Mouse (Mus musculus): ENCODE measurements around the gene Plekha4. TPM values are rescaled to one million over a fixed set of nuclear protein-coding genes. Genes with fewer than 3 reads are reported as not detected.
"Not testable (repeated sequence)": the region's sequence is repeated elsewhere in the genome, so short reads cannot be mapped to it uniquely, and the experiment has no call there.

Plekha4 gene
- polyA plus RNA-seq, 1 experiment from 2014 or later = 1.4 TPM

DNA sequence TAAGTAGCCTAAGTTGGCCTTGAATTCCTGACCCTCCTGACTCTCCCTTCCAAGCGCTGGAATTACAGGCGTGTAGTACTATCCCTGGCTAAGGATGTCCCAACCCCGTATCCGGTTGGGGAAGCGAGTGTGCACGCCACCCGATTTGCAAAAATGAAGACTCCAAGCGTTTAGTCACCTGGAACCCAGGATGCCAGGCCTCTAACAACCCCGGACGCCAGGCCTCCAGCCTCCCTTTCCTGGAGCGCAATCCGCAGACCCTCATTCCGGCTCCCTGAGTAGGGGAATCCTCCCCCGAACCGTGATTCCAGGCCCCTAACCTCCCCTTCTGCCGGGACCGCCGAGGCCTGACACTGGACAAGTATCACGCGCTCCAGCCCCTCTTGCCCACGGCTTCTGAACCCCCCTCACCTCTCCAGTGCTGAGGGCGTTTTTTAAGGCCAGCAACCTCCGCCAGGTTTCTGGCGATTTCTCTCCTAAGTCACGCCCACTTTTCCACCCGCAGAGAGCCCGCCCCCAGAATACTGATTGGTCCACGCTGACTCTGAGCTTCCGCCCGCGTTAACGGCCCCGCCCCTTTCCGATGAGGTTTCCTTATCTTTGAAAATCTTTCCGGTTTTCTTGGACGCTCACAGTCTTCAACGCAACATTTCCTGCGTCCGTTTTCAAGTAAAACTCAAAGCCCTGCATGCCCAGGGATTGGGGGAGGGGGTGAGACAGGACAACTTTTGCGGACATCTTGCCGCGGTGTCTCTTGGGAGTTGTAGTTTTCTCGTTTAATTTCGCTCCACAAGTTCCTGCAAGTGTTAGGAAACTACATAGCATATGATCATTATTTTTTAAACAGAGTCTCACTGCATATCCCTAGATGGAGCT lies 16.0 kb upstream of the Plekha4 start, which contains the start of gene Nucb1:
Nucb1 (minus strand) TSS at position 495 of the 876 bp plus-strand sequence.
- Histone ChIP-seq H3K4me2 (peak within 1 kb of the TSS; percentile 99), H3K9me3 (no peaks in the 10 kb centered on the region), H3K27ac (peak within 1 kb of the TSS; percentile 92), H3K36me3 (peaks cover 29% of the 10 kb centered on the region), H3K27me3 (no peaks in the 10 kb centered on the region), H3K4me3 (replicated peaks) (peak within 1 kb of the TSS; percentile 72), H3K4me1 (replicated peaks) (peaks cover 17% of the 10 kb centered on the region), H3K9ac (replicated peaks) (peak within 1 kb of the TSS; percentile 84)
- under 1% methylated on average over 44 of the region's 44 CpGs for WGBS
- peak; percentile 88 for ATAC-seq (ENCODE audit: insufficient number of reproducible peaks, insufficient read depth, low FRiP score, low TSS enrichment, low read depth)

- no peak overlapping the region for H3K27ac ChIP-seq
- H3K36me3 ChIP-seq = no peaks in the 10 kb centered on the region
- H3K27me3 ChIP-seq = no peaks in the 10 kb centered on the region
- H3K9me3 ChIP-seq = no peaks in the 10 kb centered on the region
- H3K9ac ChIP-seq (replicated peaks) = no peak overlapping the region
- peaks cover 9% of the 10 kb centered on the region for H3K4me1 ChIP-seq (replicated peaks)
- 85% methylated on average over 7 of the region's 7 CpGs for WGBS
- no peak overlapping the region for H3K4me3 ChIP-seq (replicated peaks)
- no peak for ATAC-seq (ENCODE audit: insufficient number of reproducible peaks, insufficient read depth, low FRiP score, low TSS enrichment, low read depth)
- no peak overlapping the region for H3K4me2 ChIP-seq
Measured at GRCm38 (mm10) chr7:45514411-45514810, 11.7 kb upstream of the Plekha4 start.

DNA sequence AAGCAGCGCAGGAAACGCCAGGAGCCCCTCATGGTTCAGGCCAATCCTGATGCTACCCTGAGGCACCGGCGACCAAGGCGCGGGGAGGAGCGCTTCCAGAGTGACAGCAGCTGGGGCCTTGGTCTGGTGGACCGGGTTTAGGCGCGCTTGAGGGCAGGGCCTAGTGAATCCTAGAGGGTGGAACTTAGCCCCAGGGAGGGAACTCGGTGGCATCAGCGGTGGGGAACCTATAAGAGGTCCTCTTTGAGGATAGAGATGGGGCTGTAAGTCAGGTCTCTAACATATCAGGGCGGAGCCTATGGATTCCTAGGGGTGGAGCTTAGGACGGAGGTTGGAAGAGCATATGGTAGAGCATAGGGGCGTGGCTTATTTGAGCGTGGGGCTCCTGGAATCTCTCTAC lies 10.7 kb upstream of the Plekha4 start:
- 13% methylated on average over 16 of the region's 16 CpGs for WGBS
- H3K36me3 ChIP-seq = no peaks in the 10 kb centered on the region
- H3K9me3 ChIP-seq = no peaks in the 10 kb centered on the region
- no peak overlapping the region for H3K4me3 ChIP-seq (replicated peaks)
- H3K27ac ChIP-seq = peak overlapping the region; percentile 30; the same call in 1 of the 2 replicates
- H3K9ac ChIP-seq (replicated peaks) = no peak overlapping the region
- ATAC-seq (ENCODE audit: insufficient number of reproducible peaks, insufficient read depth, low FRiP score, low TSS enrichment, low read depth) = no peak
- H3K4me2 ChIP-seq = peak overlapping the region; percentile 6; the same call in 1 of the 2 replicates
- no peaks in the 10 kb centered on the region for H3K27me3 ChIP-seq
- H3K4me1 ChIP-seq (replicated peaks) = peaks cover 10% of the 10 kb centered on the region; the same call in 1 of the 2 replicates

GRCm38 (mm10) chr7:45516846-45517245 lies 9.3 kb upstream of the Plekha4 start:
- 79% methylated on average over 5 of the region's 5 CpGs for WGBS
- H3K27ac ChIP-seq; H3K36me3 ChIP-seq; H3K9me3 ChIP-seq; H3K4me2 ChIP-seq; ATAC-seq (ENCODE audit: insufficient number of reproducible peaks, insufficient read depth, low FRiP score, low TSS enrichment, low read depth); H3K27me3 ChIP-seq; H3K4me3 ChIP-seq (replicated peaks); H3K9ac ChIP-seq (replicated peaks): not testable (repeated sequence)
- peaks cover 10% of the 10 kb centered on the region; the same call in 1 of the 2 replicates for H3K4me1 ChIP-seq (replicated peaks)

DNA sequence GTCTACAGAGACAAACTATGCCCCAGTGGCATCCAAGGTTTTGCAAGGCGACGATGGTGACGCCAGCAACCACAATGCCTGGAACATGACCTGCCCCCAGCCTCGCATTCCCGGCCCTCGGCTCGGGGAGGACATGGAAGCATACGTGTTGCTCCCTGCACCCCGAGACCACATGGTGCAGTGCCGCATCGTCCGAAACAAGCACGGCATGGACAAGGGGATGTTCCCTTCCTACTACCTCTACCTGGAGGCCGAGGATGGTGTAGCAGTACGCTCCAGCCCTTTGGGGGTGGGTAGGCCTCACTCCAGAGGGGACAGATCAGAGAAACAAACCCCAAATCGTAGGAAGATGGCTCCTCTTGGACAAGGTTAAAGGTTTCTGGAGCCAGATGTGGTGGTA lies 7.5 kb upstream of the Plekha4 start:
- Histone ChIP-seq H3K27me3 (no peaks in the 10 kb centered on the region), H3K36me3 (peaks cover 11% of the 10 kb centered on the region; the same call in 1 of the 2 replicates), H3K4me1 (replicated peaks) (peaks cover 25% of the 10 kb centered on the region), H3K4me3 (replicated peaks) (no peak overlapping the region), H3K4me2 (no peak overlapping the region), H3K9me3 (no peaks in the 10 kb centered on the region), H3K27ac (no peak overlapping the region), H3K9ac (replicated peaks) (no peak overlapping the region)
- WGBS = 91% methylated on average over 16 of the region's 16 CpGs
- ATAC-seq (ENCODE audit: insufficient number of reproducible peaks, insufficient read depth, low FRiP score, low TSS enrichment, low read depth) = no peak

- Histone ChIP-seq H3K4me2 (no peak overlapping the region), H3K4me3 (replicated peaks) (no peak overlapping the region), H3K9ac (replicated peaks) (no peak overlapping the region), H3K9me3 (no peaks in the 10 kb centered on the region), H3K36me3 (peaks cover 16% of the 10 kb centered on the region), H3K27me3 (no peaks in the 10 kb centered on the region), H3K27ac (no peak overlapping the region), H3K4me1 (replicated peaks) (peaks cover 30% of the 10 kb centered on the region)
- no peak for ATAC-seq (ENCODE audit: insufficient number of reproducible peaks, insufficient read depth, low FRiP score, low TSS enrichment, low read depth)
- 72% methylated on average over 8 of the region's 8 CpGs for WGBS
Measured at GRCm38 (mm10) chr7:45519345-45520120, 6.6 kb upstream of the Plekha4 start.

- Histone ChIP-seq H3K4me2 (no peak overlapping the region), H3K27ac (no peak overlapping the region), H3K4me1 (replicated peaks) (peaks cover 38% of the 10 kb centered on the region), H3K27me3 (no peaks in the 10 kb centered on the region), H3K36me3 (peaks cover 20% of the 10 kb centered on the region), H3K4me3 (replicated peaks) (no peak overlapping the region), H3K9ac (replicated peaks) (no peak overlapping the region), H3K9me3 (no peaks in the 10 kb centered on the region)
- ATAC-seq (ENCODE audit: insufficient number of reproducible peaks, insufficient read depth, low FRiP score, low TSS enrichment, low read depth) = no peak
- whole genome bisulfite sequencing = 90% methylated on average over 7 of the region's 7 CpGs
Measured at GRCm38 (mm10) chr7:45520605-45521004, 5.5 kb upstream of the Plekha4 start.

GRCm38 (mm10) chr7:45521728-45522184 lies 4.4 kb upstream of the Plekha4 start:
- Histone ChIP-seq H3K27ac (peak overlapping the region; percentile 88), H3K9ac (replicated peaks) (peak overlapping the region; percentile 40), H3K4me3 (replicated peaks) (peak overlapping the region; percentile 47), H3K36me3 (peaks cover 20% of the 10 kb centered on the region), H3K27me3 (no peaks in the 10 kb centered on the region), H3K4me2 (peak overlapping the region; percentile 47), H3K9me3 (no peaks in the 10 kb centered on the region), H3K4me1 (replicated peaks) (peaks cover 37% of the 10 kb centered on the region)
- ATAC-seq (ENCODE audit: insufficient number of reproducible peaks, insufficient read depth, low FRiP score, low TSS enrichment, low read depth) = peak; percentile 17; the same call in 1 of the 2 replicates
- WGBS = under 1% methylated on average over 28 of the region's 28 CpGs

DNA sequence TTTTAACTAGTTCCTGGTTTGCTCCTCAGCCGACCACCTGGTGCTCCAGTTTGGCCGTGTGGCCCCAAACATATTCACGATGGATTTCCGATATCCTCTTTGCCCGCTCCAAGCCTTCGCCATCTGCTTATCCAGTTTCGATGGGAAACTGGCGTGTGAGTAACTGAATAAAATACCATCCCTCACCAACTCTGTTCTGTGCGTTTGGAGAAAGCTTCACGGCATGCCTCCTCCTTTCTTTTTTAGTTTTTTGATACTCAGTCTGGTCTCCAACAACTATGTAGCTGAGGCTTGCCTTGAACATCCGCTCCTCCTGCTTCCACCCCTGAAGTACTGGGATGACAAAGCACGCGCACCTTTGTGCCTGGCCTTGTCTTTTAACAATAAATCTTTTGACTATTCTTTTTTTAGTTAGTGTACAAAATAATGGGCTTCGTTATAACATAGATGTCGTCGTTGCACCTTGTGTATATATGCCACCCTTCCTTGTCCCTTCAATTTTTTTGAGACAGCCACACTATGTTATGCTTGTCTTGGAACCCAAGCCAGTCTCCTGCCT lies 3.9 kb upstream of the Plekha4 start:
- 57% methylated on average over 16 of the region's 16 CpGs for WGBS
- Histone ChIP-seq H3K9me3 (no peaks in the 10 kb centered on the region), H3K36me3 (peaks cover 20% of the 10 kb centered on the region), H3K27ac (peak overlapping the region; percentile 88), H3K4me2 (peak overlapping the region; percentile 47), H3K9ac (replicated peaks) (peak overlapping the region; percentile 40; the same call in 1 of the 2 replicates), H3K4me1 (replicated peaks) (peaks cover 37% of the 10 kb centered on the region), H3K4me3 (replicated peaks) (peak overlapping the region; percentile 47), H3K27me3 (no peaks in the 10 kb centered on the region)
- no peak for ATAC-seq (ENCODE audit: insufficient number of reproducible peaks, insufficient read depth, low FRiP score, low TSS enrichment, low read depth)

DNA sequence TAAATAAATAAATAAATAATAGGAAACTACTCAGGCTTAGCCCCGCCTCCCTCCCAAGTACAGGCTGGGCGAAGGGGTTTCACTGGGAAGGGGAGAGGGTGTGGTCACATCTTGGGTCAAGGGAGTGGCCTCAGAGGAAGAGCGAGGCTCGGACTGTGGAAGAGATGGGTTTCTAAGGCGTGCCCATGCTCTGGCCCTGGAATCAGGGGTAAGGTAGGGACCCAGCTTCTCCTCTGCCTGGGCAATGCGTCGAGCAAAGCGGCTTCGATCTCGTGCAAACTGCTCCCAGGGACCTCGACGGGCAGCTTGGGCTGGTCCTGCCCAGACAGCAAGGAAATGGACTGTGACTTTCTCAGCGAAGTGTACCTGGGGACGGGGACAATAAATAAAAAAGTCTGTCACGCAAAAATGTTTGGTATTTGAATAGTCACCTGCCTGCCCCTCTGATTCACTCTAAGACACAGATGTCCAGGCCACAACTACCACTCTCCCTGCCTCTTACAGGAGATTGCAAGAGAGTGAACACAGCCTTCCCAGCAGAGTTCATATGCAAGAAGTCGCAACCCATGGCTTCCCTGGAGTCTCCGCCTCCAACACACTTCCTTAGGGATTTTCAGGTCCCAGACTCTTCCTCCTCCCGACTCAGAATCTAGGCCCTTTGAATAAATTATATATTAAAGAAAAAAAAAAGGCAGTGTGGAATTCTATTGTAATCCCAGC lies 3.0 kb upstream of the Plekha4 start:
- Histone ChIP-seq H3K36me3 (peaks cover 20% of the 10 kb centered on the region), H3K4me3 (replicated peaks) (peak overlapping the region; percentile 6), H3K4me1 (replicated peaks) (peaks cover 37% of the 10 kb centered on the region), H3K27me3 (no peaks in the 10 kb centered on the region), H3K9me3 (no peaks in the 10 kb centered on the region), H3K9ac (replicated peaks) (peak overlapping the region; percentile 18), H3K4me2 (peak overlapping the region; percentile 32), H3K27ac (no peak overlapping the region)
- ATAC-seq (ENCODE audit: insufficient number of reproducible peaks, insufficient read depth, low FRiP score, low TSS enrichment, low read depth) = no peak
- WGBS = 71% methylated on average over 18 of the region's 18 CpGs
